Mouse (Mus musculus) CD4-positive, CD25-positive, alpha-beta regulatory T cell, adult 4 months (primary cell): ENCODE results near the gene D330045A20Rik. TPM values are rescaled to one million over a fixed set of nuclear protein-coding genes. Genes with fewer than 3 reads are reported as not detected.
"Not testable (repeated sequence)": the region's sequence is repeated elsewhere in the genome, so short reads cannot be mapped to it uniquely, and the experiment has no call there.

Experiments
- ATAC-seq: one replicate; pipeline ENCODE4 v1.8.0; 2017
- polyA plus RNA-seq, 2 experiments: library from polyadenylated mRNA; unstranded; fragments of 100-300 nt; shearing (Covaris generic); gene quantifications; one replicate each; pipeline ENCODE4 v1.2.1; 2017

The D330045A20Rik gene
- polyA plus RNA-seq, 2 experiments from 2014 or later = not detected

DNA sequence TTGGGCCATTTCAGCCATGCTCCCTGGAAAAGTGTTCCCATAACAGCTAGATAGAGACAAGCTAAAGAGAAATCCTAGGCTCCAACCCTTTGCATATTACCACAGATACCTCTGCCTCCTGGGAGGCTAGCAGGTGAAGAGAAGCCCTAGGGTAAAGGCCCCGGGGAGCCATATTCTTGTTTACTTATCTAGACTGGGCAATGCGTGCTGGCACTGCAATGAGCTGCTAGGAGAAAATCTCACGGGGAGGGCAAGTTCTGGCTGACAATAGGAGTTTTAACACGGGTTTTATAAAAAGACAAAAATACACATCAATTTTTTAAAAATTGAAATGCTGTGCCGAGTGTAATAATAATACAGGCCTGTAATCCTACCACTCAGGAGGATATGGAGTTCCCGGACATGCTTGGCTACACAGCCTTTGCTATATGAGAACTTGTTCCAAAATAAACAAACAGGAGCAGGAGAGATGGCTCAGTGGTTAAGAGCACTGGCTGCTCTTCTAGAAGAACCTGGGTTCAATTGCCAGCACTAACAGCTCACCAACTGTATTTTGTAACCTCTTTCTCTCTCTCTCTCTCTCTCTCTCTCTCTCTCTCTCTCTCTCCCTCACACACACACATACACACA lies 98.6 kb downstream of the D330045A20Rik start:
- no peak for ATAC-seq

DNA sequence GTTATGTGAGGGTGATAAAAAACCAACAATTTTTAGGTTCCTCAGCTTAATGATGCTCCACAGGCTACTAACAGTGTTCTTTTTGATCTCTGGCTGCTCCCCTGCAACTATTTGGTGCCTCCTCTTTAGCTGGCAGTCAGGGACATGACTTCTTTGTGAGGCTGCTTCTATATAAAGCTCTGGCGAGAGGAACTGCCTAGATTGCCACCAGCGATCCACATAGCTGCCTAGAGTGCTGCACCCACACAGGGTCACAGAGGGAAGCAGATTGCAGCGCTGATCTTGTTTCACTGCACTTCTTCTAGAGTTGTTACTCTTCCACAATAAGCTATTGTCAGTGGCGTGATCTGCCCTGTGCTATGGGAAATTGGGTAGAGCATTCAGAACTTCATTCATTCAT lies 103.4 kb downstream of the D330045A20Rik start:
- no peak for ATAC-seq

DNA sequence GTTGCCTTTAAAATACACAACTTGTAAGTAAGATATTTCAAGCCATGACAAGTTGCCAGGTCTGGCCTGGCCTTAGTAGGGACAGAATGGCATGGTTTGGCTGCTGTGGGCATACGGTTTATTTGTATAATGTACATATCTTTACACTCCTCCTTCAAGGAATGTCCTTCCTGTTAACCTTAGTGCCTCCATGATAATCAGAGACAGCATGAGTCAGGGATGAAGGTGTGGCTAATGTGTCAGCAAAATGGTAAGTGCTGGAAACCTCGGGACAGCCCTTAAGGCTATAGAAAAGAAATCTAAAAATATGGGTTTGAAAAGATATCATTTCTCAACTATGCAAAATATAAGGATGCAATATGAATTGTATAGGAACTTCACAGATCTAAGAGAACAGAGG lies 106.5 kb downstream of the D330045A20Rik start:
- ATAC-seq = not testable (repeated sequence)

DNA sequence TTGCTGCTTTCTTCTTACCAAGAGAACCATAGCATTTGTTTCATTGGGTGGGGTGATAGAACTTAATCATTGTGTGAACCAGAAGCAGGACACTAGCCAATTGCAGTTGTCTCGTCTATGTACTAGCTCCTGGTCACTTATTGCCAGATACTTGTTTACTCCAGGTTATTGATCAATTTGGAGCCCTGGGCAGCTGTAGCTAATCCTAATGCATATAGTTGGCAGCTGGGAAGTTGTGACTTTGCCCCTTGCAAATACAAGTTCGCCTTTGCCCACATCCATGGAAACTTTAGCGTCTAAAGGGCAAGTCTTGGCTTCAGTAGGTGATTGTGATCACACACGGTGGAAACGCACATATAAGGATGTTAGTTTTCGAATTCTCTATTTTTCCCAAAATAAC lies 116.2 kb downstream of the D330045A20Rik start:
- ATAC-seq = no peak

Other genes with a start within 250 kb of the D330045A20Rik start
- not detected for gene Trap1a, start 146.7 kb upstream of the D330045A20Rik start, polyA plus RNA-seq
- under 1 TPM; 0.24 to 0.86 TPM for gene Rnf128, start 82.9 kb downstream of the D330045A20Rik start, polyA plus RNA-seq
- gene Tbc1d8b, start 204.6 kb downstream of the D330045A20Rik start, polyA plus RNA-seq = 1 to 10 TPM; 5.6 to 7.8 TPM
- 1 to 10 TPM in 1 of 2 experiments, not detected in 1; 3.7 TPM for gene Gm15013, start 234.1 kb downstream of the D330045A20Rik start, polyA plus RNA-seq